Mouse (Mus musculus): ENCODE data around the gene Mars. TPM values are rescaled to one million over a fixed set of nuclear protein-coding genes. Genes with fewer than 3 reads are reported as not detected.

Gene Mars
- polyA plus RNA-seq, 1 experiment: 32.4 TPM

GRCm38 (mm10) chr10:127303136-127303535 lies 8.4 kb downstream of the Mars start:
- H3K4me1 ChIP-seq (ENCODE audit: control insufficient read depth, insufficient read depth, low read length): no peaks in the 10 kb centered on the region
- H3K4me3 ChIP-seq (ENCODE audit: control insufficient read depth, low read depth, low read length): no peak overlapping the region
- no peaks in the 10 kb centered on the region for H3K27me3 ChIP-seq (ENCODE audit: control insufficient read depth, insufficient read depth, low read length)
- TF ChIP-seq CTCF (IDR thresholded peaks at IDR 0.05; ENCODE audit: control insufficient read depth, insufficient read depth, insufficient replicate concordance, low read depth, low read length) (no peak), POLR2A (IDR thresholded peaks at IDR 0.05; ENCODE audit: control insufficient read depth, low read depth, low read length) (no peak)
- H3K36me3 ChIP-seq (ENCODE audit: control insufficient read depth, insufficient read depth, low read length): no peaks in the 10 kb centered on the region
- no peak overlapping the region for H3K27ac ChIP-seq (ENCODE audit: control insufficient read depth, insufficient read depth, low read depth, low read length)

- H3K36me3 ChIP-seq (ENCODE audit: control insufficient read depth, insufficient read depth, low read length): peaks cover 3% of the 10 kb centered on the region; the same call in 1 of the 2 replicates
- TF ChIP-seq POLR2A (IDR thresholded peaks at IDR 0.05; ENCODE audit: control insufficient read depth, low read depth, low read length): no peak
- TF ChIP-seq CTCF (IDR thresholded peaks at IDR 0.05; ENCODE audit: control insufficient read depth, insufficient read depth, insufficient replicate concordance, low read depth, low read length): no peak
These were observed 11.2 kb downstream of the Mars start for GRCm38 (mm10) chr10:127300361-127300760.

GRCm38 (mm10) chr10:127297015-127297871 lies 14.3 kb downstream of the Mars start:
- Histone ChIP-seq H3K4me1 (ENCODE audit: control insufficient read depth, insufficient read depth, low read length) (no peaks in the 10 kb centered on the region), H3K27me3 (ENCODE audit: control insufficient read depth, insufficient read depth, low read length) (no peaks in the 10 kb centered on the region), H3K27ac (ENCODE audit: control insufficient read depth, insufficient read depth, low read depth, low read length) (no peak overlapping the region), H3K36me3 (ENCODE audit: control insufficient read depth, insufficient read depth, low read length) (peaks cover 3% of the 10 kb centered on the region), H3K4me3 (ENCODE audit: control insufficient read depth, low read depth, low read length) (no peak overlapping the region)
- no peak for TF ChIP-seq POLR2A (IDR thresholded peaks at IDR 0.05; ENCODE audit: control insufficient read depth, low read depth, low read length)

More at GRCm38 (mm10) chr10:127300361-127300760, 11.2 kb downstream of the Mars start:
- no peaks in the 10 kb centered on the region for H3K4me1 ChIP-seq (ENCODE audit: control insufficient read depth, insufficient read depth, low read length)
- H3K4me3 ChIP-seq (ENCODE audit: control insufficient read depth, low read depth, low read length): no peak overlapping the region
- no peaks in the 10 kb centered on the region for H3K27me3 ChIP-seq (ENCODE audit: control insufficient read depth, insufficient read depth, low read length)
- H3K27ac ChIP-seq (ENCODE audit: control insufficient read depth, insufficient read depth, low read depth, low read length): no peak overlapping the region

- peaks cover 3% of the 10 kb centered on the region for H3K4me1 ChIP-seq (ENCODE audit: control insufficient read depth, insufficient read depth, low read length)
- H3K36me3 ChIP-seq (ENCODE audit: control insufficient read depth, insufficient read depth, low read length): peaks cover 3% of the 10 kb centered on the region
- no peak overlapping the region for H3K4me3 ChIP-seq (ENCODE audit: control insufficient read depth, low read depth, low read length)
- no peak overlapping the region for H3K27ac ChIP-seq (ENCODE audit: control insufficient read depth, insufficient read depth, low read depth, low read length)
- 0 out of 2 replicates have a peak, but pooled peaks have one; percentile 33 for TF ChIP-seq POLR2A (IDR thresholded peaks at IDR 0.05; ENCODE audit: control insufficient read depth, low read depth, low read length)
- no peak for TF ChIP-seq CTCF (IDR thresholded peaks at IDR 0.05; ENCODE audit: control insufficient read depth, insufficient read depth, insufficient replicate concordance, low read depth, low read length)
- no peaks in the 10 kb centered on the region for H3K27me3 ChIP-seq (ENCODE audit: control insufficient read depth, insufficient read depth, low read length)
These were observed 15.4 kb downstream of the Mars start for GRCm38 (mm10) chr10:127295986-127296794.

- Histone ChIP-seq H3K27ac (ENCODE audit: control insufficient read depth, insufficient read depth, low read depth, low read length) (no peak overlapping the region), H3K27me3 (ENCODE audit: control insufficient read depth, insufficient read depth, low read length) (no peaks in the 10 kb centered on the region), H3K4me3 (ENCODE audit: control insufficient read depth, low read depth, low read length) (no peak overlapping the region), H3K36me3 (ENCODE audit: control insufficient read depth, insufficient read depth, low read length) (peaks cover 3% of the 10 kb centered on the region), H3K4me1 (ENCODE audit: control insufficient read depth, insufficient read depth, low read length) (peaks cover 3% of the 10 kb centered on the region)
- TF ChIP-seq POLR2A (IDR thresholded peaks at IDR 0.05; ENCODE audit: control insufficient read depth, low read depth, low read length): no peak
- TF ChIP-seq CTCF (IDR thresholded peaks at IDR 0.05; ENCODE audit: control insufficient read depth, insufficient read depth, insufficient replicate concordance, low read depth, low read length): no peak
These were observed 16.6 kb downstream of the Mars start for GRCm38 (mm10) chr10:127294895-127295510.

GRCm38 (mm10) chr10:127293590-127294113 lies 17.9 kb downstream of the Mars start:
- Histone ChIP-seq H3K4me1 (ENCODE audit: control insufficient read depth, insufficient read depth, low read length) (peaks cover 6% of the 10 kb centered on the region), H3K27ac (ENCODE audit: control insufficient read depth, insufficient read depth, low read depth, low read length) (0 out of 2 replicates have a peak overlapping the region, but pooled peaks have one; percentile 30), H3K27me3 (ENCODE audit: control insufficient read depth, insufficient read depth, low read length) (no peaks in the 10 kb centered on the region), H3K36me3 (ENCODE audit: control insufficient read depth, insufficient read depth, low read length) (peaks cover 3% of the 10 kb centered on the region), H3K4me3 (ENCODE audit: control insufficient read depth, low read depth, low read length) (no peak overlapping the region)
- TF ChIP-seq POLR2A (IDR thresholded peaks at IDR 0.05; ENCODE audit: control insufficient read depth, low read depth, low read length) (no peak), CTCF (IDR thresholded peaks at IDR 0.05; ENCODE audit: control insufficient read depth, insufficient read depth, insufficient replicate concordance, low read depth, low read length) (no peak)

All from testis, adult 2 months (tissue).